Mouse (Mus musculus) megakaryocyte, embryonic 14.5 days (primary cell): Measurements from ENCODE around the gene Filip1l. TPM values are rescaled to one million over a fixed set of nuclear protein-coding genes. Genes with fewer than 3 reads are reported as not detected.
A peak's percentile ranks its signal among the peaks of the same experiment; 100 is the strongest.
"Not testable (repeated sequence)": the region's sequence is repeated elsewhere in the genome, so short reads cannot be mapped to it uniquely, and the experiment has no call there.

Source experiments
- H3K27me3 ChIP-seq: replicated peaks from 2 replicates; pipeline ENCODE3; 2012; ENCODE audit warnings: inconsistent platforms
- H3K36me3 ChIP-seq: replicated peaks from 2 replicates; pipeline ENCODE3; 2012; ENCODE audit warnings: low read length, inconsistent platforms, mixed read lengths
- H3K4me1 ChIP-seq: 2 replicates; pipeline ENCODE4 v1.6.1; 2012; ENCODE audit warnings: inconsistent platforms
- H3K4me3 ChIP-seq: replicated peaks from 2 replicates; pipeline ENCODE3; 2012; ENCODE audit warnings: moderate library complexity, mild to moderate bottlenecking, inconsistent platforms
- H3K9me3 ChIP-seq: 2 replicates; pipeline ENCODE4 v1.6.1; 2012; ENCODE audit warnings: inconsistent platforms
- FLI1 ChIP-seq: IDR thresholded peaks from 2 replicates; pipeline ENCODE4 v1.6.1; 2012; ENCODE audit warnings: low read length, inconsistent platforms, mixed read lengths
- GATA1 ChIP-seq: IDR thresholded peaks from 3 replicates; pipeline ENCODE4 v1.6.1; 2012; ENCODE audit warnings: mixed read lengths, low read length, inconsistent platforms, borderline replicate concordance
- polyA plus RNA-seq: library from polyadenylated mRNA; stranded (reverse); fragments of >175 nt; gene quantifications from 2 replicates; pipeline ENCODE4 v1.2.3, GENCODE M21; 2012; ENCODE audit warnings: low replicate concordance; ENCODE audit not compliant: insufficient read depth

Filip1l gene
- polyA plus RNA-seq, 1 experiment: 1.7 TPM

DNA sequence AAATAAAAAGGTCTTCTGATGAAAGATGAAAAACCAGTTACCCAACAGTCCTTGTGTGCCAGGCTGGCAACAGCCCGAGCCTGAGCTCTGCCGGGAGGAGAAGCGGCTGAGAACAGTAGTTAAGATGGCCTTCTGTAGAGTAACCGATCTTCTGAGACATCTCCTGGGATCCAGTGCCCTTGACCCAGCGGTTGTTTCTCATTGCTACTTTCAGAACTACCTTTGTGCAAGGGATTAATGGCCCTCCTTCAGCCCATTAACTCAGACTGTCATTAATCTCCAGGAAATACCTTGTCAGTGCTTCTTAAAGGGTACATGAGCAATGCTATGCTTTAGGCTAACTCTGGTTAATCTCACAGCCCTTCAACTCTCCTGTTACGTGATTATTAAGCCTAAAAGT, 13.2 kb downstream of the Filip1l start:
- Histone ChIP-seq H3K4me1 (peaks cover 10% of the 10 kb centered on the region), H3K36me3 (no peaks in the 10 kb centered on the region), H3K27me3 (no peaks in the 10 kb centered on the region), H3K4me3 (no peak overlapping the region), H3K9me3 (no peaks in the 10 kb centered on the region)
- no peak for TF ChIP-seq GATA1
- TF ChIP-seq FLI1: no peak

DNA sequence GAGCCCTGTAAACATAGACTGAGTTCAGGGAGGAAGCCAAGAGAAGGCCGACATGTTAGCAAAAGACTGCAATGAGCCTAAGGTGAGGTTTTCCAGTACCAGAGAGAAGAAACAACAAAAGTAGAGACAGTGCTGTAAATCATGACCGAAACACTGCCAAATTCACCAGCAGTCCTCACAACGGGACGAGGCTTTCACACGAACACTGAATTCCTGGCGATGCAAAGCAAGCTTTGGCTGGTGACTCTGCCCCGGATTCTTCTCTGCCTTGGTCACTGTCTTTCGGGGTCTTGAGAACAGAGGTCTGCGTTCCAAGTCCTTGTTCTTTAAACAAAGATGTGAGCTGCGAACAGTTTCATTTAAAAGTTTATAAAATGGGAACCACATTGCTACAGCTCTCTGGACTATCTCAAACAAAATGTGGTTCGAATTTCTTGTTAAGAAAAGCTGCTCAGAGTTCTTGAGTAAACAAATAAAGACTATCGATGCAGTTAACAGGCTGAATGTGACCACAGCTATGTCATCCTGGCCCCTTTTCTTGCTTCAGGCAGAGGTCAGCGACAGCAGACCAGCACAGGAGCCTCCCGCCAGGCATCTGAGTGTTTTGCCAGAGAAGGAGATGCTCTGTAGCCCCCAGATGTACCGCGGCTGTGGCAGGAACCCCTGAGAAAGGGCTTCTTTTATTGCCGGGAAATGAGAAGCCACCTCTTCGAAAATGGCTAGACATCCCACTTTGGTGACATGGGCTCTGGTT, 14.2 kb downstream of the Filip1l start:
- Histone ChIP-seq H3K27me3 (no peaks in the 10 kb centered on the region), H3K4me1 (peaks cover 10% of the 10 kb centered on the region), H3K36me3 (no peaks in the 10 kb centered on the region), H3K9me3 (no peaks in the 10 kb centered on the region), H3K4me3 (no peak overlapping the region)
- TF ChIP-seq GATA1: no peak
- TF ChIP-seq FLI1: no peak

DNA sequence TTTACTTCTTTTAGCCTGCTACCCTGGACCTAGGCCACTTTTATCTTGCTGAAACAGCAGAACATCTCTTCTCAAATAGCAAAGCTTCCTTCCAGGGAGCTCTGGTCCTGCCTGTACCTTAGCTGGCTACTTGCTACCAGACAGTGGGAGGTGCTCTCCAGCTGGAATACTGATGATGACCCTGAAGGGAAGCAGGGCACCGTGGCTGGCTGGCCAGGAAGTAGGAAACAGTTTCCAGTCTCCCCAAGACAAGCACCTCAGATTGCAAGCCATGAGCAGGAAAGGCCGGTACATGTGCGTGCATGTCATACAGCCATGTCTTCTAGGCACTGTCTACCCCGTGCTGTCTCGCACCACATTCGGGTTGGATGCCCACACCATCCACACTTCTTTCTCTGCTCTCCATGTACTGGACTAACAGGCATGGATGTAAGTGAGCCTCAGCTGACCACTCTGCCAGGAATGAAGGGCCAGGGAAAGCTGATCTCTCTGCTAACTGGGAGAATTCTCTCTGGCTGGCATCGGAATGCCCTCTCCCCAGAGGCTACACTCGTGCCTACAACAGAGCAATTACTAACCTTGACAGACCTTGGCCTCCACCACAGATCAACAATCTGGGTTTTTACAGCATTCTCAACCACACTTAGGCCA, 17.1 kb downstream of the Filip1l start:
- no peaks in the 10 kb centered on the region for H3K9me3 ChIP-seq
- H3K27me3 ChIP-seq: no peaks in the 10 kb centered on the region
- peaks cover 5% of the 10 kb centered on the region for H3K4me1 ChIP-seq
- H3K36me3 ChIP-seq: no peaks in the 10 kb centered on the region
- H3K4me3 ChIP-seq: peak overlapping the region; percentile 64
- TF ChIP-seq FLI1 (no peak), GATA1 (no peak)

DNA sequence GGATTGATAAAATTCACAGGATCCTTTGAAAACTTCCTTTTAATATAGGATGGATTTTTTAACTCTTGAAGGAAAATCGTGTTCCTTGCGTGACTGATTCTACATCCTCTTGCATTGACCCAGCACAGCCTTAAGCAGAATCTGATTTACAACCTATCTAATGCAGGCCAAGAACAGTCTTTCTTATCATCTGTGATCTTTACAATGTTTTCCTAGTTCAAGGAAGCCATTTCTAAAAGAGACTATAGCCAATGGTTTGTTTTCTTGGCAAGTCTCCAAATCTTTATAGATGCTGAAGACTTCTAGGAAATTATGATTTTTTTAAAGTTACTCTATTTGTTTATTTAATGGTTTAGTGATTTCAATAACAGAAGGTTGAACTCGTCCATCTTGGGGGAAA, 19.3 kb downstream of the Filip1l start:
- Histone ChIP-seq H3K4me3 (no peak overlapping the region), H3K36me3 (no peaks in the 10 kb centered on the region), H3K27me3 (no peaks in the 10 kb centered on the region), H3K9me3 (no peaks in the 10 kb centered on the region), H3K4me1 (peaks cover 11% of the 10 kb centered on the region)
- no peak for TF ChIP-seq GATA1
- TF ChIP-seq FLI1: no peak

DNA sequence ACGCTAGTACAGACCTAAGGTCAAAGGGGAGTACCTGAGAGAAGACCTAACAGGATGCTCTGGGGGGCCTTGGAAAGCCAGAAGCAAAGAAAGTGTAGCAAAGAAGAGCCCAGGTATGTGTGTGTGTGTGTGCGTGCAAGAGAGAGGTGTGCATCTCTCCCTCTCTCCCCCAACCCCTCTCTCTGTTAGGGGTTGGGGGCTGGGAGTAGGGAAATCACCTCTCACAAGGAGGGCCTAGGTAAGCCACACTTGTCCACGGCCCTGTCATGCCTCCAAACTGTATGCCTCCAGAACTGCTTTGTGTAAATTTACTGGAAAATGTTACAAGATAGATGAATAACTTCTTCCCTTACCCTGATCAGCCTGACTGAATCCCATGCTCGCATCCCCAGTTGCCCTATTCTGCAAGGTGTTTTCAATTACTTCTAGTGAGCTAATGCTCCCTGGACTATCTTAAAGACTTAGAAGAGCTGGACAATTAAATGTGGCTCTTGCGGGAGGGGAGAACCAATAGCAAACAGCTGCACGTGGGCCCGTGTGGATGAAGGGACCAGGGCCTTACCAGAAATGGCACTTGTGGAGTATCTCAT, 22.4 kb downstream of the Filip1l start:
- no peak for TF ChIP-seq GATA1
- TF ChIP-seq FLI1: no peak
- H3K9me3 ChIP-seq: no peaks in the 10 kb centered on the region
- no peaks in the 10 kb centered on the region for H3K36me3 ChIP-seq
- peaks cover 14% of the 10 kb centered on the region for H3K4me1 ChIP-seq
- no peak overlapping the region for H3K4me3 ChIP-seq
- H3K27me3 ChIP-seq: no peaks in the 10 kb centered on the region

DNA sequence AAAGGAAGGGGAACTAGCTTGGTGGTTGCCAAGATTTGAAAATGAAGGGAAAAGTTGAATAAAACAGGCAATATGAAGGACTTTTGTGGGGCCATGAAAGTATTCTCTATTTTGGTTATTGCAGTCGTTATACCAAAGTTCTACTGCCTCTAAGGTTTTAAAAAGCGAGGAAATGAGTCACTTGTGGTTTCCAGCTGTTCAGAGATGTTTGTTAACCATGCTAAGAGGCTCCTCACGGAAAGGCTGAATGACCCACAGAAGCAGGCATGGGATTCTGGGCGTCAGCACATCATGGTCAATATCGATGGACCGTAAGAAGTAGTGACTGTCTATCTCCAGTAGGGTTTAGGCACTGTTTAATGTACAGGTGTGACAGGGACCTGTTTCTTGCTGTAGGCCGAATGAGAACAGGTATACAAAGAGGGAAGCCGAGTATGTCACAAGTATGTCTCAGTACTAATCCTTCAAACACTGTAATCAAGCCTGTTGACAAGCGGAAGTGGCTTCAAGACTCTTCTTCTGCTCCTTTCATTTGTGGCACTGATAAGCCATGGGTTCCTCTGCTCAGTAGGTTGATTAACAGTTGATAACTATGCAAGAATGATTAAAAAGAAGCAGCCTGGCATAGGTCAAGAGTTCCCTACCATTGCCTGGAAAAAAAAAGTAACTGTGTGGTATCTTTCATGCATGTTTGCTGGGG, 25.9 kb downstream of the Filip1l start:
- H3K4me1 ChIP-seq: peaks cover 14% of the 10 kb centered on the region
- no peaks in the 10 kb centered on the region for H3K36me3 ChIP-seq
- no peak for TF ChIP-seq GATA1
- no peak for TF ChIP-seq FLI1
- no peak overlapping the region for H3K4me3 ChIP-seq
- peaks cover 6% of the 10 kb centered on the region for H3K9me3 ChIP-seq
- H3K27me3 ChIP-seq: no peaks in the 10 kb centered on the region

DNA sequence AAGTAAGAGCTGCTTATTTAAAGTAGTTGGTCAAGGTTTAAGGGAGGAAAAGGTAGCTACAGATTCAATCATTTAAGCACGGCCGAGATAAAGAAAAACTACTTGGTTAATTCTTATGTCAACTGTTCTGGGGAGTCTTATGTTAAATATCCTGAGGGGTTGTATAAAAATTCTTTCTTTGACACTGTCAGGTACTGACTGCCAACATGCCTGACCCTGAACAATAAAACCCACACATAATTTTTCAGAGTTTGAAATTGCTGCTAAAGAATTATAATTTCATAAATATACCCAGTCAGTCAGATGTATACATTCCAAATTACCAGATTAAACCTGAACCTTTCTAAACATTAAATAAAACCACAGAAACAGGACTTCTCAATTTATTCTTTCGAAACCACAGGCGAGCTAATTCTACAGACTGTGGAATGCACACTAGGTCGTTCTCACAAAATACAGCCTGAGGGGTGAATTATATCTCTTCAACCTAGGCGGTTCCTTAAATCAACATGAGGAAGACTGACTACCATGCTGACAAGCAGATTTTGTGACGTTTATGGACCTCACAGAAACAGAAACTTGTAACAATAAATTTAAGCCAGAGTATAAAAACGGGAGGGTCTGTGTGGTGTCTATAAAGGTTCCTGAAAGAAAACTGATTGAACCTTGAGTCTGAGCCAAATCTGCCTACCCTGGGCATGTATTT, 30.5 kb downstream of the Filip1l start:
- Histone ChIP-seq H3K9me3 (peaks cover 6% of the 10 kb centered on the region), H3K4me3 (no peak overlapping the region), H3K4me1 (peaks cover 6% of the 10 kb centered on the region), H3K36me3 (no peaks in the 10 kb centered on the region), H3K27me3 (no peaks in the 10 kb centered on the region)
- TF ChIP-seq GATA1 (no peak), FLI1 (no peak)

DNA sequence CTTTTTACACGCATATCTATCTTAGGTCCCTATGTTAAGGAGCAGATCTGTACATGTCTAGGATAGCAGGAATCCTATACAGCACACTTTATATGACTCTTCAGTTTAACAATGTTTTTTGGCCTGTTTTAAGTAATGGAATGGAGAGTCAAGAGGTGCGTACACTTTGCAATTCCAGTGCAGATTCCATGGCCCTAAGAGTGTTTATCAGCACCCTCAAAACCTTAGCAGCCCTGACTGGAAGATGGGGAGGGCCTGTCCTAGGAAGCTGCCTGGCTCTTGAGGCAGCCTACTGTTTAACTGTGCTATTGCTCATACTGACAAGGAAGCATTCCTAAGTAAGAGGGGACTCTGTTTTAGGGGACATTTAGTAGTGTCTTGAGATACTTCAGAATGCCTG, 31.4 kb downstream of the Filip1l start:
- Histone ChIP-seq H3K36me3 (no peaks in the 10 kb centered on the region), H3K4me3 (no peak overlapping the region), H3K27me3 (no peaks in the 10 kb centered on the region), H3K4me1 (no peaks in the 10 kb centered on the region), H3K9me3 (peaks cover 6% of the 10 kb centered on the region)
- no peak for TF ChIP-seq GATA1
- no peak for TF ChIP-seq FLI1

DNA sequence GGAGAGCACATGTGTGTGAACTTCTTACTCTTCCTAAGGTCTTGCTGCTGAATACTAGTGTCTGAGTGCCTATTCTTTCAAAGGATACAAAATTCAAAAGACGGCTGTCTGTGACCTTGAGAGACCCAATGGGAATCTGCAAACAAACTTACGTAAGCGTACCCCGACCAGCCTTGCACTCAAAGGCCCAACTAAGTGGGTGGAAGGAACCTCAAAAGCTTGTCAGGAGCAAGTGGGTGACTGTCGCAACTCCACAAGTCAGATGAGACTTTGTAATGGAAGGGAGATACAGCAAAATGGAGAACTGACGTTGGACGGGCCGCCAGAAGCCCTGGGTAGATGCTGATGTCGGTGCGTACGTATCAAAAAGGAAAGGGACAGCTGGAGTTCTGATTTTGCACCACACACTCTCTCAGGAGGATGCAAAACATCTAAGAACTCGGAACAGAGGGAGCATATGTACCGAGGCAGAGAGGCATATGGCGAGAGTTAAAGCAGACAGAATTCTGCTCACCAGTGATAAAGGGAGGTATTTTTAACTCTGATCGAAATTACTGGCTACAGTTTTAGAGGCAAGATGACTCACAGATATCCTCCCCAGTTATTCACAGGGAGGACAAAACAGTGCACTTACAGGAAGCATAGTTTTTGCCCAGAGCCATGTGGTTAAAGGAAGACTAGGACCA, 36.8 kb downstream of the Filip1l start:
- Histone ChIP-seq H3K9me3 (no peaks in the 10 kb centered on the region), H3K4me3 (no peak overlapping the region), H3K4me1 (no peaks in the 10 kb centered on the region), H3K27me3 (no peaks in the 10 kb centered on the region), H3K36me3 (no peaks in the 10 kb centered on the region)
- TF ChIP-seq FLI1 (no peak), GATA1 (no peak)

DNA sequence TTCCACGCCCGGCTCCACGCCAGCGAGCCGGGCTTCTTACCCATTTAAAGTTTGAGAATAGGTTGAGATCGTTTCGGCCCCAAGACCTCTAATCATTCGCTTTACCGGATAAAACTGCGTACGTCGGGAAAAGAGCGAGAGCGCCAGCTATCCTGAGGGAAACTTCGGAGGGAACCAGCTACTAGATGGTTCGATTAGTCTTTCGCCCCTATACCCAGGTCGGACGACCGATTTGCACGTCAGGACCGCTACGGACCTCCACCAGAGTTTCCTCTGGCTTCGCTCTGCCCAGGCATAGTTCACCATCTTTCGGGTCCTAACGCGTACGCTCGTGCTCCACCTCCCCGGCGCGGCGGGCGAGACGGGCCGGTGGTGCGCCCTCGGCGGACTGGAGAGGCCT, 38.3 kb downstream of the Filip1l start:
- not testable (repeated sequence) for H3K36me3 ChIP-seq, H3K4me1 ChIP-seq, H3K27me3 ChIP-seq, H3K9me3 ChIP-seq, H3K4me3 ChIP-seq
